Mouse (Mus musculus) kidney, postnatal 0 days (tissue): ENCODE measurements around the gene Ccdc88c. TPM values are rescaled to one million over a fixed set of nuclear protein-coding genes. Genes with fewer than 3 reads are reported as not detected.

ENCODE experiments used
- ATAC-seq: fragments of 200-750 bp; cut with Nextera tagmentation; replicated peaks from 2 replicates; pipeline ENCODE4 v1.8.0; 2017; ENCODE audit warnings: low read depth, moderate number of reproducible peaks, moderate TSS enrichment, moderate library complexity; ENCODE audit not compliant: low FRiP score
- DNase-seq: peaks from one replicate; pipeline ENCODE4 v3.0.0-alpha.2; 2016; ENCODE audit warnings: low spot score
- H3K27ac ChIP-seq: fragments of 300-500 bp; sonication (generic); 2 replicates; pipeline ENCODE4 v1.5.1; 2014; ENCODE audit warnings: mild to moderate bottlenecking
- H3K27me3 ChIP-seq: fragments of 300-500 bp; sonication (generic); 2 replicates; pipeline ENCODE4 v1.6.1; 2014; ENCODE audit warnings: low read length, mixed read lengths; ENCODE audit not compliant: insufficient read depth
- H3K36me3 ChIP-seq: fragments of 300-500 bp; sonication (generic); 2 replicates; pipeline ENCODE4 v1.6.1; 2014; ENCODE audit warnings: low read length, mixed read lengths; ENCODE audit not compliant: insufficient read depth
- H3K4me1 ChIP-seq: fragments of 300-500 bp; sonication (generic); replicated peaks from 2 replicates; pipeline ENCODE4 v1.6.1; 2014; ENCODE audit warnings: antibody characterized with exemption, low read length, mixed read lengths; ENCODE audit not compliant: insufficient read depth
- H3K4me2 ChIP-seq: fragments of 300-500 bp; sonication (generic); 2 replicates; pipeline ENCODE4 v1.6.1; 2014; ENCODE audit warnings: mild to moderate bottlenecking, low read length, moderate library complexity, mixed read lengths
- H3K4me3 ChIP-seq: fragments of 300-500 bp; sonication (generic); replicated peaks from 2 replicates; pipeline ENCODE4 v1.5.1; 2014; ENCODE audit warnings: low read depth, low read length
- H3K9ac ChIP-seq: fragments of 300-500 bp; sonication (generic); 2 replicates; pipeline ENCODE4 v1.6.1; 2014; ENCODE audit warnings: low read depth, low read length
- H3K9me3 ChIP-seq: fragments of 300-500 bp; sonication (generic); replicated peaks from 2 replicates; pipeline ENCODE4 v1.6.1; 2016; ENCODE audit warnings: low read length, inconsistent platforms, mixed read lengths
- CTCF ChIP-seq: IDR thresholded peaks from 2 replicates; pipeline ENCODE4 v1.5.1; 2016; ENCODE audit warnings: antibody characterized with exemption, low read depth, mild to moderate bottlenecking, moderate library complexity
- WGBS: fragments of 180-500 bp; shearing (Covaris S2); extraction: QIAGEN DNeasy Blood & Tissue Kit; methylation state at CpG from one replicate; pipeline ENCODE4 v1.1.7; 2014; 5-methylcytosine and 5-hydroxymethylcytosine counted together
- polyA plus RNA-seq: library from polyadenylated mRNA; unstranded; fragments of >200 nt; fragmentation: Nextera tagmentation; extraction: Ambion mirVana; gene quantifications from 2 replicates; pipeline ENCODE4 v1.2.1, GENCODE M21; 2015

Ccdc88c gene
- polyA plus RNA-seq, 1 experiment from 2014 or later, result 7.8 TPM

- Histone ChIP-seq H3K36me3 (no peaks in the 10 kb centered on the region), H3K4me3 (no peak overlapping the region), H3K27me3 (no peaks in the 10 kb centered on the region), H3K9ac (no peak overlapping the region), H3K9me3 (no peaks in the 10 kb centered on the region), H3K4me2 (no peak overlapping the region), H3K4me1 (peaks cover 35% of the 10 kb centered on the region), H3K27ac (peak overlapping the region; percentile 64; the same call in 1 of the 2 replicates)
- WGBS, result 28% methylated on average over 4 of the region's 4 CpGs
- DNase-seq (peak; percentile 64), ATAC-seq (peak; percentile 88)
- no peak for TF ChIP-seq CTCF
Measured at GRCm38 (mm10) chr12:101002801-101003513, 25.9 kb downstream of the Ccdc88c start.

DNA sequence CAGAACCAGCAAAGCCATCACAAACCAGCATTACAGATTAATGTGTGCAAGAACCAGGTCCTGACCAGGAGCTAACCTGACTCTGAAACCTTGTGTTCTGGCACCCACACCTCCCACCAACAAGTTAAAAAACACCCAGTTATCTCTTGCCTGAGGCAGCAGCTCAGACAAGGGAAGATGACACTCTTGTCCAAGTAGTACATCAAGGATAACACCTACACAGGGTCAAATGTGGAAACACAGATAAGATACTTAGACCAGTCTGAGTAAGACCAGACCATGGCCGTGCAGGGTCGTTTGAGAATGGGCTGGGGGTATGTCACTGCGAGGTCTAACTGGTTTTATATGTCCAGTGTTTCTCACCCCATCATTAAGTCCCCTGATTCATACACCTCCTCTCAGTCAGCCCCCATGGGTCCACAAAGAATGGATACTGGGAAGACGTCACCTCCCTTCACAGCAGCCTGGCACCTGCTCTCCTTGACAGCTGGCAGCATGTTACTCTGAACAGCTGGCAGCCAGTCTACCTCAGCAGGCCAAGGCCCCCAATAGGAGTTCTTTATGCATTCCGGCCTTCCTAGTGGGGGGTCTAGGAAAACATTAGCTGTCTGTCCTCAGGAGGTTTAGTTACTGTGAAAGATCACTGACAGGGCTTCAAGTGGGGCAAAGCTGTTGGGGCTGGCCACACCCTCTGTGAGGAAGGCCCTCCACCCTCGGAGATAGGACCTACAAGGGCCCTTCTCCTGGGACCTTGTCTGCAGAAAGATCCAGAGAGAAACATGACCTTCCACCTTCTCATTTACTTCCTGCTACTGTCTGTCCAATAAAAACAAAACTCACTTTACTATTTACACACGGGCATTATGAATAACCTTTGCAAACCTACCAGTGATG is 29.5 kb downstream of the Ccdc88c start:
- no peaks in the 10 kb centered on the region for H3K36me3 ChIP-seq
- H3K27ac ChIP-seq, result no peak overlapping the region
- no peak for ATAC-seq
- no peak overlapping the region for H3K9ac ChIP-seq
- H3K9me3 ChIP-seq, result no peaks in the 10 kb centered on the region
- H3K4me2 ChIP-seq, result no peak overlapping the region
- no peak overlapping the region for H3K4me3 ChIP-seq
- no peaks in the 10 kb centered on the region for H3K27me3 ChIP-seq
- H3K4me1 ChIP-seq, result peaks cover 38% of the 10 kb centered on the region
- no peak for TF ChIP-seq CTCF
- no peak for DNase-seq
- 38% methylated on average over 7 of the region's 7 CpGs for WGBS

DNA sequence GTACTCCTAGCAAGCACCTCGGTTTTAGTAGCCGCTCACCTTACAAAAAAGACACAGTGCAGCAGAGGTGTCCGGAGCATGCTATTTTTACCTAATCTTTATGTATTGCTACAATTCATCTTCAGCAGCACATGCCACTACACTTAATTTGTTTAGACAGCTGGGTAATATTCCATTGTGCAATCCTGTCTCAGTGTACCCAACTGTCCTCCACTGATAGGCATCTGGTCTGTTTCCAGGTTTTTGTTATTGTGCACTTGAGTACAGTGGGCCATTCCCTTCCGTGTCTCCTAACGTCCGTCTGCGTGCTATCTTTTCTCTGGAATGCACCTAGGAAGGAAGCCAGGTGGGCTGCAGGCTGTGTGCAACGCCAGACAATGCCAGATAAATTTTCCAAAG is 30.3 kb downstream of the Ccdc88c start:
- Histone ChIP-seq H3K9me3 (no peaks in the 10 kb centered on the region), H3K27ac (no peak overlapping the region), H3K4me3 (no peak overlapping the region), H3K36me3 (no peaks in the 10 kb centered on the region), H3K4me1 (peaks cover 38% of the 10 kb centered on the region), H3K4me2 (no peak overlapping the region), H3K9ac (no peak overlapping the region), H3K27me3 (no peaks in the 10 kb centered on the region)
- ATAC-seq, result no peak
- no peak for TF ChIP-seq CTCF
- 38% methylated on average over 8 of the region's 8 CpGs for WGBS
- no peak for DNase-seq

GRCm38 (mm10) chr12:100997830-100998563 is 30.9 kb downstream of the Ccdc88c start:
- Histone ChIP-seq H3K4me1 (peaks cover 38% of the 10 kb centered on the region), H3K36me3 (no peaks in the 10 kb centered on the region), H3K27ac (no peak overlapping the region), H3K27me3 (no peaks in the 10 kb centered on the region), H3K4me3 (no peak overlapping the region), H3K9me3 (no peaks in the 10 kb centered on the region), H3K9ac (no peak overlapping the region), H3K4me2 (no peak overlapping the region)
- 28% methylated on average over 10 of the region's 10 CpGs for WGBS
- DNase-seq (no peak), ATAC-seq (no peak)
- TF ChIP-seq CTCF, result no peak

GRCm38 (mm10) chr12:100996378-100996898 is 32.4 kb downstream of the Ccdc88c start:
- no peak for DNase-seq
- H3K27me3 ChIP-seq, result no peaks in the 10 kb centered on the region
- no peak for ATAC-seq
- WGBS, result 46% methylated on average over 5 of the region's 5 CpGs
- no peaks in the 10 kb centered on the region for H3K9me3 ChIP-seq
- H3K9ac ChIP-seq, result no peak overlapping the region
- TF ChIP-seq CTCF, result no peak
- no peak overlapping the region for H3K4me3 ChIP-seq
- H3K27ac ChIP-seq, result no peak overlapping the region
- H3K4me1 ChIP-seq, result peaks cover 38% of the 10 kb centered on the region
- H3K4me2 ChIP-seq, result no peak overlapping the region
- H3K36me3 ChIP-seq, result no peaks in the 10 kb centered on the region
